Mouse (Mus musculus) stomach, postnatal 0 days (tissue): ENCODE results near the gene Rtp1. TPM values are rescaled to one million over a fixed set of nuclear protein-coding genes. Genes with fewer than 3 reads are reported as not detected.

ENCODE experiments used
- ATAC-seq: fragments of 200-750 bp; cut with Nextera tagmentation; 2 replicates; pipeline ENCODE4 v1.8.0; 2017; ENCODE audit not compliant: low FRiP score, low TSS enrichment
- DNase-seq: peaks from one replicate; pipeline ENCODE4 v3.0.0-alpha.2; 2016; ENCODE audit warnings: low spot score
- H3K27ac ChIP-seq: fragments of 300-500 bp; sonication (generic); replicated peaks from 2 replicates; pipeline ENCODE4 v1.5.1; 2014; ENCODE audit warnings: mild to moderate bottlenecking, control low read depth
- H3K27me3 ChIP-seq: fragments of 300-500 bp; sonication (generic); 2 replicates; pipeline ENCODE4 v1.6.1; 2014; ENCODE audit warnings: low read length; ENCODE audit not compliant: control insufficient read depth, insufficient read depth
- H3K36me3 ChIP-seq: fragments of 300-500 bp; sonication (generic); 2 replicates; pipeline ENCODE4 v1.6.1; 2014; ENCODE audit warnings: low read length, mixed read lengths; ENCODE audit not compliant: control insufficient read depth, insufficient read depth
- H3K4me1 ChIP-seq: fragments of 300-500 bp; sonication (generic); replicated peaks from 2 replicates; pipeline ENCODE4 v1.6.1; 2014; ENCODE audit warnings: antibody characterized with exemption; ENCODE audit not compliant: control insufficient read depth, insufficient read depth
- H3K4me2 ChIP-seq: fragments of 300-500 bp; sonication (generic); replicated peaks from 2 replicates; pipeline ENCODE4 v1.6.1; 2014; ENCODE audit warnings: low read depth, mild to moderate bottlenecking, control low read depth, moderate library complexity
- H3K4me3 ChIP-seq: fragments of 300-500 bp; sonication (generic); 2 replicates; pipeline ENCODE4 v1.5.1; 2014; ENCODE audit warnings: low read depth, low read length, control low read depth
- H3K9ac ChIP-seq: fragments of 300-500 bp; sonication (generic); 2 replicates; pipeline ENCODE4 v1.6.1; 2014; ENCODE audit warnings: mild to moderate bottlenecking, low read length, control low read depth, mixed read lengths
- H3K9me3 ChIP-seq: fragments of 300-500 bp; sonication (generic); 2 replicates; pipeline ENCODE4 v1.6.1; 2016; ENCODE audit warnings: low read length; ENCODE audit not compliant: control insufficient read depth
- CTCF ChIP-seq: IDR thresholded peaks from 2 replicates; pipeline ENCODE4 v1.5.1; 2016; ENCODE audit warnings: antibody characterized with exemption, low read depth, mild to moderate bottlenecking, moderate library complexity
- EP300 ChIP-seq: optimal IDR thresholded peaks from 2 replicates; pipeline ENCODE3; 2016; ENCODE audit warnings: antibody characterized with exemption
- WGBS: fragments of 180-500 bp; shearing (Covaris S2); extraction: QIAGEN DNeasy Blood & Tissue Kit; methylation state at CpG from one replicate; pipeline ENCODE4 v1.1.7; 2014; 5-methylcytosine and 5-hydroxymethylcytosine counted together
- polyA plus RNA-seq: library from polyadenylated mRNA; unstranded; fragments of >200 nt; fragmentation: Nextera tagmentation; extraction: Ambion mirVana; gene quantifications from 2 replicates; pipeline ENCODE4 v1.2.1, GENCODE M21; 2015

Gene Rtp1
- polyA plus RNA-seq, 1 experiment from 2014 or later: not detected

DNA sequence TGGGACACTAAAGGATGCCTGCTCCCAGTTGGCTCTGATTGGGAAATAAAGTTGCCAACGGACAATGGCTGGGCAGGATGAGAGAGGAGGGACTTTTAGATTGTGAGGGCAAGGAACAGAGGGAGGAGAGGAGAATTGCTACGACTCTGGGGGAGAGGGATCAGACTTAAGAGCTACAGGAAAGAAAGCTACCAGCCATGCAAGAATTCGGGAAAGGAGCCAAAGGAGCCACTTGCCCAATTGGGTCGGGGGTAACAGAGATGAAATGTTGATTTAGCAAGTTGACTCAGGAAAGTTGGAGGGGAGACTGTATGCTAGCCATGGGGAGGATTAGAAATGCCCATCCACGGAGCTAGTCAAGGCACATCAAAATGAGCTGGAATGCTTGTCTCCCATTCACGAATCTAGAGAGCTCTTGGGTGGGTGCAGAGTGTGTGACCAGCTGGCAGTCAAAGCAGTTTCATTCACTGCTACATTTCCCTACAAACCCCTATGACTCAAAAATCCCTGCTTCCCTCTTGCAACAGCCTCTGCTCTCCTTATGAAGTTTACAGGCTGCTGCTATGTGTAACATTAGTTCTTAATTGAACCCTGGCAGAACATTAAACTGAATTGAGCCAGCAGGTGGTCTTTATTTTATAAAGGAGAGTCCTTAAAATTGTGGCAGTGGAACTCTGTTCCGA is 30.1 kb downstream of the Rtp1 start:
- Histone ChIP-seq H3K9me3 (no peaks in the 10 kb centered on the region), H3K27ac (no peak overlapping the region), H3K4me3 (no peak overlapping the region), H3K36me3 (no peaks in the 10 kb centered on the region), H3K4me2 (no peak overlapping the region), H3K27me3 (no peaks in the 10 kb centered on the region), H3K4me1 (no peaks in the 10 kb centered on the region), H3K9ac (no peak overlapping the region)
- 52% methylated on average over 7 of the region's 7 CpGs for WGBS
- ATAC-seq: no peak
- DNase-seq: no peak
- no peak for TF ChIP-seq EP300
- TF ChIP-seq CTCF: no peak

DNA sequence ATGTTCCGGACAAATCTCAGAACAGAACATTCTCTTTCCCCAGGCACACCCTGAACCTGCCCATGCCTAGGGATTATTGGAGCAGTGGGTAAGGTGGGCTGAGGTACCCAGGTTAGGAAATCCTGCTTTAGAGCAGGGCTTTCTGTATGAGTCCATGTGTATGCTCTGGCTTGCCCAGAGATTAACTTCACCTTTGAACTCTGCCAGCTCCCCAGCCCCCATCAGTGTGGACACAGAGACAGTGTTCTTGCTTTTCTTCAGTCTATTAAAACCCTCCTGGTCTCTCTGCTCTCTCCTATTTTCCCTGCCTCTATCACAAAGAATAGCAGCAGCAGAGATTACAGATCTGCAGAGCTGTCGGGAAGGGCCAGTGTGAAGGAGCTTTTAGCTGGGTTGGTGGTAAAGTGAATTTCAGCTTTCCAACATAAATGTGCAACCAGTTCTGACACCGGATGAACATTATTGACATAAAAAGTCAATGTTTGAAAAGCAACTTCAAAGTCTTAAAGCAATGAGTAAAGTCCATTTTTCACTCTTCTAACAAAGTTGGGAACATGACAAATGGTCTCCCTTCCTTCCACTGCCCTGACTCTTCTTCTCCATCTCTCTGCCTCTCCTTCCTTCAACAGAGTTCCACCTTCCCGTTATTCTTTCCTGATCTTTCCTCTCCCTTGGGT is 34.9 kb downstream of the Rtp1 start:
- no peaks in the 10 kb centered on the region for H3K9me3 ChIP-seq
- no peak overlapping the region for H3K4me3 ChIP-seq
- no peaks in the 10 kb centered on the region for H3K4me1 ChIP-seq
- H3K27me3 ChIP-seq: no peaks in the 10 kb centered on the region
- no peak overlapping the region for H3K9ac ChIP-seq
- no peak overlapping the region for H3K4me2 ChIP-seq
- no peak for ATAC-seq
- no peak for TF ChIP-seq EP300
- no peak for TF ChIP-seq CTCF
- no peaks in the 10 kb centered on the region for H3K36me3 ChIP-seq
- WGBS: 50% methylated on average over 4 of the region's 4 CpGs
- DNase-seq: no peak
- no peak overlapping the region for H3K27ac ChIP-seq

DNA sequence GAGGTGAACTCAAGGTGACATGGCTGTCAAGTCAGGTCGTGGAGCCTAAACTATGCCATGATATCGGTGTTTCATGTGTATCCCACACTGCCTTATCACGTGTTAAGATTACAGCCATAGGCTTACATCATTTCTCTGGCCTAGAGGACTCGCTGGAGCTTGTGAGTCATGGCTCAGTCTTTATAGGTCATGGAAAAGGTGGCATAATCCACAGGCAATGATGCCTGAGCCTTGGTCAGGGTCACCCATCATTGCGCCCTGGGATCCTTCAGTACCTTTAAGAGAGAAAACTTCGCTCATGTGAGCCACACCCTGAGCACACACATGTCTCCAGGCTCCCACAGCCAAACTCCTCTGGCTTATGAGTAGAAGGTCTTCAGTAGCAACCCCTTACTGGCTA is 42.6 kb downstream of the Rtp1 start:
- Histone ChIP-seq H3K4me3 (no peak overlapping the region), H3K27me3 (no peaks in the 10 kb centered on the region), H3K27ac (no peak overlapping the region), H3K36me3 (no peaks in the 10 kb centered on the region), H3K9me3 (no peaks in the 10 kb centered on the region), H3K4me2 (no peak overlapping the region), H3K9ac (no peak overlapping the region), H3K4me1 (no peaks in the 10 kb centered on the region)
- no peak for ATAC-seq
- DNase-seq: no peak
- 84% methylated on average over 6 of the region's 6 CpGs for whole genome bisulfite sequencing
- TF ChIP-seq EP300 (no peak), CTCF (no peak)

DNA sequence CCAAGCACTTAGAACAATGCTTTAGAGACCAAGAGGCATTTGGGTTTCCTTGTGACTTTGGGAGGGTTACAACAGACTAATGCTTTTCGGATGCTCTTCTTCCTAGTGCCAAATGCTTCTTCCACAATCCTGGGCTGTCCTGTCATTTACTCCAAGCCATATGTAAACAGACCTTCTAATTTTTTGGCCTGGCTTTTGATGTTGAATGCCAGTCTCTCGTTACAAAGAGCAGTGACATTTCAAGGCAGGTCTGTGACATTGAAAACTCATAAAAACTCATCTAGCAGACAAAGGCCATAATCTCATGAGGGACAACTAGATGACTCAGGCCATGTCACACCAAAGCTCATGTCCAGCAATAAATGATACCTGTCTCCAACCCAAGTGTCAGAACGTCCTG is 43.1 kb downstream of the Rtp1 start:
- H3K9me3 ChIP-seq: no peaks in the 10 kb centered on the region
- ATAC-seq (no peak), DNase-seq (no peak)
- H3K4me2 ChIP-seq: no peak overlapping the region
- TF ChIP-seq EP300 (no peak), CTCF (no peak)
- H3K27me3 ChIP-seq: no peaks in the 10 kb centered on the region
- no peak overlapping the region for H3K9ac ChIP-seq
- no peaks in the 10 kb centered on the region for H3K4me1 ChIP-seq
- no peaks in the 10 kb centered on the region for H3K36me3 ChIP-seq
- no peak overlapping the region for H3K4me3 ChIP-seq
- H3K27ac ChIP-seq: no peak overlapping the region
- WGBS: 53% methylated on average over 3 of the region's 3 CpGs

DNA sequence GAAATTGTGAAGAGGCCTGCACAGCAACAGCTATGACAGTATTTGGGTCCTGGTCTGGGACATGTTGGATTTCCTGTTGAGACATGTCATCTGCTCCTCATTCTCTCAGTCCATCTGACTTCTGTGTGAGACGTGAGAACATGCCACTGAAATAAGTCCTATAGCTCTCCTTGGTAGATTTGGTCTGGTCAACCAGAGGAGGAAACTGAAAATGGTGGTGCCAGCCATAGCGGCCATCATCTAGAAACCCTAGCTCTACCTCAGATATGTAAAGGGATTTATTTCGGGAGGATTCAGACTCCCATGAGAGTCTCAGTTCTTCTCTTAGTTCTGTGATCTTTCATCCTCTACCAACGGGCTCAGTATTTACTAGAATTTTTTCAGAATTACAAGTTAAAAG is 46.7 kb downstream of the Rtp1 start:
- ATAC-seq (no peak), DNase-seq (no peak)
- WGBS: 92% methylated on average over 4 of the region's 4 CpGs
- TF ChIP-seq CTCF (no peak), EP300 (no peak)
- Histone ChIP-seq H3K9ac (no peak overlapping the region), H3K27me3 (no peaks in the 10 kb centered on the region), H3K4me3 (no peak overlapping the region), H3K4me2 (no peak overlapping the region), H3K27ac (no peak overlapping the region), H3K4me1 (no peaks in the 10 kb centered on the region), H3K36me3 (no peaks in the 10 kb centered on the region), H3K9me3 (no peaks in the 10 kb centered on the region)

DNA sequence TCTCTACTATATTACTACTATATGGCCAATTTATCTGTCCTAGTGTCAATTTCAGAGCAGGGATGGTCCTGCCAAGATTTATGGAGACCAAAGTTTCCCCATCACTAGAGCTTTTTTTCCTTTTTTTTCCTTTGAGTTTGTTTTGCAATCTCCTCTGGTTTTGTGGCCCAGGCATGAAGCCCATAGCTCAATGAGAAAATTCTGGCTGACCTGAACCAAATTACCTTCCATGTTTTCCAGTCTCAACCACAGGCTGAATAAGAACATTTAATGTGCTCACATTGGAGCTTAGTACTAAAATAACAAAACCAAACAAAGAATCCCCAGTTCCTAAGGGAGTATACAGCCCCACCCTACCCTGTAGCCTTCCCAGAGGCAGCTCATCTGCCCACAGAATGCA is 47.7 kb downstream of the Rtp1 start:
- Histone ChIP-seq H3K4me2 (no peak overlapping the region), H3K9me3 (no peaks in the 10 kb centered on the region), H3K27me3 (no peaks in the 10 kb centered on the region), H3K36me3 (no peaks in the 10 kb centered on the region), H3K4me1 (no peaks in the 10 kb centered on the region), H3K9ac (no peak overlapping the region), H3K27ac (no peak overlapping the region), H3K4me3 (no peak overlapping the region)
- TF ChIP-seq CTCF (no peak), EP300 (no peak)
- no peak for ATAC-seq
- DNase-seq: no peak
